Mouse (Mus musculus) lung, postnatal 0 days (tissue): ENCODE measurements around the gene Selenoi. TPM values are rescaled to one million over a fixed set of nuclear protein-coding genes. Genes with fewer than 3 reads are reported as not detected.

Source experiments
- ATAC-seq: fragments of 200-750 bp; cut with Nextera tagmentation; 2 replicates; pipeline ENCODE4 v1.8.0; 2017; ENCODE audit warnings: moderate library complexity
- DNase-seq: peaks from one replicate; pipeline ENCODE4 v3.0.0-alpha.2; 2016; ENCODE audit warnings: low spot score
- H3K27ac ChIP-seq: fragments of 300-500 bp; sonication (generic); 2 replicates; pipeline ENCODE4 v1.5.1; 2014; ENCODE audit warnings: antibody characterized with exemption, mild to moderate bottlenecking, low read length, mixed read lengths
- H3K27me3 ChIP-seq: fragments of 300-500 bp; sonication (generic); replicated peaks from 2 replicates; pipeline ENCODE4 v1.6.1; 2014; ENCODE audit warnings: low read length, mixed read lengths; ENCODE audit not compliant: insufficient read depth
- H3K36me3 ChIP-seq: fragments of 300-500 bp; sonication (generic); 2 replicates; pipeline ENCODE4 v1.6.1; 2014; ENCODE audit warnings: low read length, mixed read lengths; ENCODE audit not compliant: insufficient read depth
- H3K4me1 ChIP-seq: fragments of 300-500 bp; sonication (generic); 2 replicates; pipeline ENCODE4 v1.6.1; 2014; ENCODE audit warnings: antibody characterized with exemption, low read depth, low read length, mixed read lengths; ENCODE audit not compliant: insufficient read depth
- H3K4me2 ChIP-seq: fragments of 300-500 bp; sonication (generic); replicated peaks from 2 replicates; pipeline ENCODE4 v1.6.1; 2014; ENCODE audit warnings: low read depth, mild to moderate bottlenecking, low read length, moderate library complexity, mixed read lengths
- H3K4me3 ChIP-seq: fragments of 300-500 bp; sonication (generic); 2 replicates; pipeline ENCODE4 v1.5.1; 2014; ENCODE audit warnings: low read depth, low read length
- H3K9ac ChIP-seq: fragments of 300-500 bp; sonication (generic); replicated peaks from 2 replicates; pipeline ENCODE4 v1.6.1; 2014; ENCODE audit warnings: low read depth, mild to moderate bottlenecking
- H3K9me3 ChIP-seq: fragments of 300-500 bp; sonication (generic); 2 replicates; pipeline ENCODE4 v1.6.1; 2016; ENCODE audit warnings: low read length, mixed read lengths
- CTCF ChIP-seq: IDR thresholded peaks from 2 replicates; pipeline ENCODE4 v1.5.1; 2016; ENCODE audit warnings: antibody characterized with exemption, mild to moderate bottlenecking
- EP300 ChIP-seq: IDR thresholded peaks from 2 replicates; pipeline ENCODE4 v1.6.1; 2016; ENCODE audit warnings: antibody characterized with exemption, mild to moderate bottlenecking, control low read depth
- WGBS: fragments of 180-500 bp; shearing (Covaris S2); extraction: QIAGEN DNeasy Blood & Tissue Kit; methylation state at CpG from one replicate; pipeline ENCODE4 v1.1.7; 2014; 5-methylcytosine and 5-hydroxymethylcytosine counted together
- polyA plus RNA-seq: library from polyadenylated mRNA; unstranded; fragments of >200 nt; fragmentation: Nextera tagmentation; extraction: Ambion mirVana; gene quantifications from 2 replicates; pipeline ENCODE4 v1.2.1, GENCODE M21; 2015

The Selenoi gene
- polyA plus RNA-seq, 1 experiment from 2014 or later: 9.4 TPM

- Histone ChIP-seq H3K27ac (no peak overlapping the region), H3K36me3 (no peaks in the 10 kb centered on the region), H3K27me3 (no peaks in the 10 kb centered on the region), H3K4me2 (no peak overlapping the region), H3K4me1 (no peaks in the 10 kb centered on the region), H3K4me3 (no peak overlapping the region), H3K9me3 (no peaks in the 10 kb centered on the region), H3K9ac (no peak overlapping the region)
- ATAC-seq (no peak), DNase-seq (peak; percentile 70)
- WGBS: 6% methylated on average over 4 of the region's 4 CpGs
- TF ChIP-seq CTCF (peak; percentile 82), EP300 (no peak)
These were observed 17.5 kb upstream of the Selenoi start for GRCm38 (mm10) chr5:30214889-30215288.

GRCm38 (mm10) chr5:30215970-30216369 is 16.4 kb upstream of the Selenoi start:
- Histone ChIP-seq H3K9ac (no peak overlapping the region), H3K4me1 (no peaks in the 10 kb centered on the region), H3K9me3 (no peaks in the 10 kb centered on the region), H3K27ac (no peak overlapping the region), H3K27me3 (no peaks in the 10 kb centered on the region), H3K36me3 (no peaks in the 10 kb centered on the region), H3K4me3 (no peak overlapping the region), H3K4me2 (no peak overlapping the region)
- DNase-seq (no peak), ATAC-seq (no peak)
- WGBS: 61% methylated on average over 5 of the region's 5 CpGs
- TF ChIP-seq CTCF: no peak
- TF ChIP-seq EP300: no peak

- no peaks in the 10 kb centered on the region for H3K4me1 ChIP-seq
- H3K9ac ChIP-seq: no peak overlapping the region
- no peaks in the 10 kb centered on the region for H3K36me3 ChIP-seq
- ATAC-seq: no peak
- no peak overlapping the region for H3K4me2 ChIP-seq
- no peaks in the 10 kb centered on the region for H3K9me3 ChIP-seq
- WGBS: 77% methylated on average over 2 of the region's 2 CpGs
- DNase-seq: no peak
- TF ChIP-seq CTCF (no peak), EP300 (no peak)
- no peaks in the 10 kb centered on the region for H3K27me3 ChIP-seq
- H3K4me3 ChIP-seq: no peak overlapping the region
- no peak overlapping the region for H3K27ac ChIP-seq
These were observed 12.7 kb upstream of the Selenoi start for GRCm38 (mm10) chr5:30219715-30220114.

GRCm38 (mm10) chr5:30220666-30221065 is 11.7 kb upstream of the Selenoi start:
- Histone ChIP-seq H3K9me3 (no peaks in the 10 kb centered on the region), H3K27me3 (no peaks in the 10 kb centered on the region), H3K9ac (no peak overlapping the region), H3K27ac (no peak overlapping the region), H3K36me3 (no peaks in the 10 kb centered on the region), H3K4me1 (no peaks in the 10 kb centered on the region), H3K4me2 (no peak overlapping the region), H3K4me3 (no peak overlapping the region)
- no peak for ATAC-seq
- DNase-seq: no peak
- WGBS: 87% methylated on average over 8 of the region's 8 CpGs
- no peak for TF ChIP-seq EP300
- TF ChIP-seq CTCF: no peak

GRCm38 (mm10) chr5:30222681-30223080 is 9.7 kb upstream of the Selenoi start:
- H3K4me3 ChIP-seq: no peak overlapping the region
- no peak for TF ChIP-seq EP300
- TF ChIP-seq CTCF: no peak
- H3K4me2 ChIP-seq: no peak overlapping the region
- H3K36me3 ChIP-seq: no peaks in the 10 kb centered on the region
- H3K4me1 ChIP-seq: no peaks in the 10 kb centered on the region
- H3K9ac ChIP-seq: no peak overlapping the region
- no peaks in the 10 kb centered on the region for H3K27me3 ChIP-seq
- H3K9me3 ChIP-seq: no peaks in the 10 kb centered on the region
- 96% methylated on average over 8 of the region's 8 CpGs for WGBS
- DNase-seq (no peak), ATAC-seq (no peak)
- no peak overlapping the region for H3K27ac ChIP-seq

- WGBS: 73% methylated on average over 4 of the region's 4 CpGs
- TF ChIP-seq EP300: no peak
- peak; percentile 67 for TF ChIP-seq CTCF
- peak; percentile 22 for DNase-seq
These were observed 1.5 kb upstream of the Selenoi start for GRCm38 (mm10) chr5:30230901-30231300.

GRCm38 (mm10) chr5:30231891-30232270 is 500 bp upstream of the Selenoi start:
- Histone ChIP-seq H3K9me3 (no peaks in the 10 kb centered on the region), H3K4me3 (peak overlapping the region; percentile 79), H3K36me3 (no peaks in the 10 kb centered on the region), H3K27me3 (no peaks in the 10 kb centered on the region), H3K4me1 (no peaks in the 10 kb centered on the region), H3K4me2 (peak overlapping the region; percentile 92), H3K27ac (peak overlapping the region; percentile 57), H3K9ac (peak overlapping the region; percentile 34; the same call in 1 of the 2 replicates)
- WGBS: 37% methylated on average over 16 of the region's 16 CpGs
- ATAC-seq: no peak
- TF ChIP-seq EP300 (no peak), CTCF (no peak)
- no peak for DNase-seq

More at GRCm38 (mm10) chr5:30230901-30231300, 1.5 kb upstream of the Selenoi start:
- H3K9ac ChIP-seq: no peak overlapping the region
- no peak for ATAC-seq
- H3K9me3 ChIP-seq: no peaks in the 10 kb centered on the region
- H3K4me1 ChIP-seq: no peaks in the 10 kb centered on the region
- no peak overlapping the region for H3K4me3 ChIP-seq
- H3K36me3 ChIP-seq: no peaks in the 10 kb centered on the region
- no peak overlapping the region for H3K4me2 ChIP-seq
- H3K27ac ChIP-seq: no peak overlapping the region
- no peaks in the 10 kb centered on the region for H3K27me3 ChIP-seq
